Mouse (Mus musculus): Measurements from ENCODE around the gene Atp6v1g3.
A peak's percentile ranks its signal among the peaks of the same experiment; 100 is the strongest.

The Atp6v1g3 gene

GRCm38 (mm10) chr1:138273438-138273837 is at the start of gene Atp6v1g3:
TSS of gene Atp6v1g3 (plus strand) at chr1:138273738.
- no peak for DNase-seq

GRCm38 (mm10) chr1:138233051-138233450 is 40.5 kb upstream of the Atp6v1g3 start:
- no peak for DNase-seq

GRCm38 (mm10) chr1:138237252-138237651 is 36.3 kb upstream of the Atp6v1g3 start:
- DNase-seq: no peak

- DNase-seq: no peak
These were observed 29.6 kb upstream of the Atp6v1g3 start for GRCm38 (mm10) chr1:138243947-138244346.

GRCm38 (mm10) chr1:138244485-138244884 is 29.1 kb upstream of the Atp6v1g3 start:
- peak; percentile 42 to 50 for DNase-seq

GRCm38 (mm10) chr1:138245103-138245502 is 28.4 kb upstream of the Atp6v1g3 start:
- DNase-seq: no peak

DNA sequence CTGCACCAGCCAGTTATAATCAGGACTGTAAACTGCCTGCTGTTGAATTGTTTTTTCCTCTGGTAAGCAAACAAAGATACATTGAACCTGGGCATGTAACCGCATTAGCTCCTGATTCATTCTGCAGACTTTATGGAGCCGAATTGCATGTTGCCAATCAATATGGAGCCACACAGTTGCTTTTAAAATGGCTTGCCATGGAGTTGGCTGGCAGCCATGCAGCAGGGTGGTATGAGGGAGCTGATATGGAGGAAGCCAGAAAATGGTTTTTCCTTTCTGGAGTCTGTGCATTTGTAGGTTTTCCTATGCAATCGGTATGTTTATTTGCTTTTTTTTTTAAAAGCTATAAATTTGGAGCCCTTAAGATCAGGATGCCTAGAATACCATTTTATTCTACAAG is 28.0 kb upstream of the Atp6v1g3 start:
- no peak for DNase-seq

GRCm38 (mm10) chr1:138246438-138247164 is 26.9 kb upstream of the Atp6v1g3 start:
- DNase-seq: no peak

DNA sequence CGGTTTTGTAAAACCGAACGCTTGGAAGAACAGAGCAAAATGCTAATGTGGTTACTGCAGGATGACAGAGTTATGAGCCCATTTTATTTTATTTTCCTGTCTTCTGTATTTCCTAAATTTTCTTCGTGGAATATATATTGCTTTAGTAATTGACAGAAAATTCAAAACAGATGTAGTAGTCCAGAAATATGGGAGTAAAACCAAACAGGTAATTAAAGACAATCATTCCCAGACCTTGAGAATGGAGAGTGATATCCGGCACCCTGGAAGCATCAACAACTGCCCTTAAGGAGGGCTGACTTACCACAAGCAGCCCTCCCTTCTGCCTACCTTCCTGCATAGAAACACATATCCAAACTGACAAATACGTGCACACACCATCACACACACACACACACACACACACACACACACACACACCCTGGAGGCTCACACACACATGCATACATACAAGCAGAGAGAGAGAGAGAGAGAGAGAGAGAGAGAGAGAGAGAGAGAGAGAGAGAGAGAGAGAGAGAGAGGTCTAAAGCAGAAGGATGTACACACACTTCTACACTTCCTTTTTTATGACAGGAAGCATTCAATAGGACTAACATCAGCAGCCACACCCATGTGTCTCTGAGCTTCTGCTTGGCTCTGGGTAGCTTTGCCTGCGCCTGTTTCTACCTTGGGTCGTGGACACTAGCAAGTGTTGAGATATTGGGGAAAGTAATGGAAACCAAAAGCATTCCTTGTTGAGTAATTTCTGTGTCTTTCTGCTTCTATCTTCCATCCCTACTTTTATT is 25.6 kb upstream of the Atp6v1g3 start:
- no peak for DNase-seq

GRCm38 (mm10) chr1:138248770-138249169 is 24.8 kb upstream of the Atp6v1g3 start:
- peak in 1 of 2 experiments; percentile 34 for DNase-seq

DNA sequence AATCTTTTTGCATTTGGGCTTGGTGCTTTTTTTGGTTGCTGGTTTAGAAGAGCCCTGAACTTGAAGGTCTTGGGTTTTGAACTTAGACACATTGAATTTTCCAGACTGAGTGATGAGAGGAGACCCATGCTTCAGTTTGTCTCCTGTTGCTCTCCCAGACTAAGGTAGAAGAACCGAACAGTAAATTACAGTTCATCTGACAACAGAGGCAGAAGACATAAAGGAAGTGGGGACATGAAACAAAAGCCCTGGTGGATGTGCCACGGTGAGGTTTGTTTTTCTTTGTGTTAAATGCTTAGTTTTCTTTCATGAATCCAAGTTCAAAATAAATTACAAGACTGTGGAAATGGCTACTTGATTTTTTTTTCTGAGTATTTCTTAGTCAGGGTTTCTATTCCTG is 22.6 kb upstream of the Atp6v1g3 start:
- no peak for DNase-seq

- no peak for DNase-seq
These were observed 17.3 kb upstream of the Atp6v1g3 start for GRCm38 (mm10) chr1:138256172-138256789.

GRCm38 (mm10) chr1:138258758-138259157 is 14.8 kb upstream of the Atp6v1g3 start:
- no peak for DNase-seq

DNA sequence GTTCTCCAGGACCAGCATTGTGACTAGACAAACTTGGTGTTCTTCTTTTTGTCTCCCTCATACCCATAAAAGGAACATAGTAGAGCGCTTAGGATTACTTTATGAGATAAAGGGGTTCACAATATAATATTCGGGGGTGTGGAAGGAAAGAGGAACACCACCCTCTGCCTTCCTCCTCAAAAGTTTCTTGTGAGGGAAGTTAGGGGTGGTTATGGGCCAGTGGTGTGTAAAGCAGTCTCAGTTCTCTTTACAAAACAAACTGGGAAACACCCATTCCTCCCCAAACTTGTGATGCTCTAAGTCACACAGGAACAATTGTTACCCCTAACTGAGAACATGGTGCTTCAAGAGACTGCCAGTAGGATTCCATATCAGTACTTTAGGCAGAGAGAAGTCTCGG is 12.0 kb upstream of the Atp6v1g3 start:
- DNase-seq: no peak

- DNase-seq: no peak
These were observed 11.1 kb upstream of the Atp6v1g3 start for GRCm38 (mm10) chr1:138262408-138262807.

- no peak for DNase-seq
These were observed 6.0 kb upstream of the Atp6v1g3 start for GRCm38 (mm10) chr1:138267465-138268055.

DNA sequence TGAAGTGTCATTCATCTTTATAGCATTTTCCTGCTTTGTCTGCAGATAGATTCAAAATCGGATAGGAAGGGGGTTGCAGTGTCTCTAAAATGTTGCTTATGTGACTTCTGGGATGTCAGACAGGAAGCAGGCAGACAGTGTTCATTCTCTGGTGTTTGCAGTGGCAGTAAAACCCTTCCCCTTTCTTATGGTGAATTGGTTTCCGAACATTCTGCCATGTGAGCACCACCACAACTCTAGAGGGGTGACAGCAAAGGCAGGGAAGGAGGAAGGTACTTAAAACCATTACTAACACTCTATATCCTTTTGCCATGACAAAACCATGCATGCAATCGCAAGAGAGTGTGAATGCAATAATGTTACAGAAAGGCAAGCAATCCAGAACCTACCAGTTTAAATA is 1.4 kb downstream of the Atp6v1g3 start:
- no peak for DNase-seq

DNA sequence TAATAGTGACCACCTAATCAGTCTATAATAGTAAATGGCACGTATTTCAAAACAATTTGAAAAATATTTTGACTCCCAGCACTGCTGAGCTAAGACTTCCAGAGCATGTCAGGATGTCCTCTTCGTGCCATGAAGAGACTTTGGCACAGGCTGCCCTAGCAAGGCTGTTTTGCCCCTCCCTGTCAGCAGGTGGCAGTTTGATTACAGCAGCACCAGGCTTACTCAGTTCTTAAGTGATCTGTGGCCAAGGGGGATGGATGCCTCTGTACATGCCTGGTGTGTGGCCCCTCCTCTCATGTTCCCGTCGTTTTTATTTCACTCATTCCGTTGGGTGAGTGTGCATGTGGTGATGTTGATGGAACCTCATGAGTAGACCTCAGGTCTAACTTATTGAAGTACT is 2.3 kb downstream of the Atp6v1g3 start:
- DNase-seq: peak in 1 of 2 experiments; percentile 19

- DNase-seq: no peak
These were observed 7.6 kb downstream of the Atp6v1g3 start for GRCm38 (mm10) chr1:138281139-138281538.

GRCm38 (mm10) chr1:138282413-138283141 is 9.0 kb downstream of the Atp6v1g3 start:
- no peak for DNase-seq

DNA sequence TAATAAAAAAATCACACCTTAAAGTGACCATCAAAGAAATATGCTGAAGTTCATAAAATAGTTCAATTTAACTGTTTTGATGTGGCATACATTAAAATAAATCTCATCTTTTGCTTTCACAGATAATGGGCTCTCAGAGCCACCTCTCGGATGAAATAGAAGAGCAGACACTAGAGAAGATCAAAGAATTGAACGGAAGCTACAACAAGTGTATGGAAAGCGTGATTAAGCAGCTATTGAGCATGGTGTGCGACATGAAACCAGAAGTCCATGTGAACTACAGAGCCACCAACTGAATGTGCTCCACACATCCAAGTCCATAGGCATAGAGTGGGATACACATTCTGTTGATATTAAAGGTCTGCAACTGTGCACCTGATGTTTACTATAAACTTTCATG is 14.1 kb downstream of the Atp6v1g3 start:
- no peak for DNase-seq

- no peak for DNase-seq
These were observed 15.2 kb downstream of the Atp6v1g3 start for GRCm38 (mm10) chr1:138288721-138289120.

Data from kidney, postnatal 25 days (tissue).